Mouse (Mus musculus): Measurements from ENCODE around the gene Cth.

GRCm38 (mm10) chr3:157884081-157884643 lies 40.7 kb downstream of the Cth start:
- TF ChIP-seq CTCF (IDR thresholded peaks at IDR 0.05; ENCODE audit: borderline replicate concordance, insufficient read depth, low read length) (no peak), POLR2A (IDR thresholded peaks at IDR 0.05; ENCODE audit: low read depth, low read length) (no peak)
